Mouse (Mus musculus): ENCODE data around the gene Olfr97. TPM values are rescaled to one million over a fixed set of nuclear protein-coding genes. Genes with fewer than 3 reads are reported as not detected.

The Olfr97 gene
- polyA plus RNA-seq, 1 experiment from 2014 or later, result not detected

- no peak for ATAC-seq (ENCODE audit: insufficient number of reproducible peaks, low FRiP score, low TSS enrichment, low read depth)
- no peak overlapping the region for H3K4me2 ChIP-seq (ENCODE audit: low read depth, severe bottlenecking)
Measured at GRCm38 (mm10) chr17:37190711-37191110, 46.4 kb downstream of the Olfr97 start.

GRCm38 (mm10) chr17:37185474-37185873, 51.7 kb downstream of the Olfr97 start:
- DNase-seq (ENCODE audit: low spot score) (no peak), ATAC-seq (ENCODE audit: insufficient number of reproducible peaks, low FRiP score, low TSS enrichment, low read depth) (no peak)
- H3K9me3 ChIP-seq (ENCODE audit: control insufficient read depth, low read length), result no peaks in the 10 kb centered on the region
- no peaks in the 10 kb centered on the region for H3K36me3 ChIP-seq (ENCODE audit: control insufficient read depth, insufficient read depth, low read length)
- H3K4me3 ChIP-seq (ENCODE audit: low read depth, low read length), result no peak overlapping the region
- no peak overlapping the region for H3K9ac ChIP-seq (ENCODE audit: low read length)
- WGBS, result 45% methylated on average over 6 of the region's 6 CpGs
- no peaks in the 10 kb centered on the region for H3K27me3 ChIP-seq (ENCODE audit: control insufficient read depth, insufficient read depth, low read length)
- no peak overlapping the region for H3K4me2 ChIP-seq (ENCODE audit: low read depth, severe bottlenecking)
- H3K27ac ChIP-seq (replicated peaks; ENCODE audit: low read depth, low read length), result no peak overlapping the region
- no peaks in the 10 kb centered on the region for H3K4me1 ChIP-seq (ENCODE audit: control insufficient read depth, insufficient read depth, low read length)

More at GRCm38 (mm10) chr17:37190711-37191110, 46.4 kb downstream of the Olfr97 start:
- Histone ChIP-seq H3K9me3 (ENCODE audit: control insufficient read depth, low read length) (no peaks in the 10 kb centered on the region), H3K27me3 (ENCODE audit: control insufficient read depth, insufficient read depth, low read length) (no peaks in the 10 kb centered on the region), H3K4me3 (ENCODE audit: low read depth, low read length) (no peak overlapping the region), H3K9ac (ENCODE audit: low read length) (no peak overlapping the region), H3K27ac (replicated peaks; ENCODE audit: low read depth, low read length) (no peak overlapping the region), H3K36me3 (ENCODE audit: control insufficient read depth, insufficient read depth, low read length) (no peaks in the 10 kb centered on the region), H3K4me1 (ENCODE audit: control insufficient read depth, insufficient read depth, low read length) (no peaks in the 10 kb centered on the region)
- 49% methylated on average over 2 of the region's 2 CpGs for WGBS
- no peak for DNase-seq (ENCODE audit: low spot score)

Other genes with a start within 250 kb of the Olfr97 start
- 0.49 and 0.65 TPM in 2 replicates for gene H2-M5, start 247.8 kb downstream of the Olfr97 start, polyA plus RNA-seq (2014; fragmentation: Nextera tagmentation; extraction: Ambion mirVana)
- 101 and 106 TPM in 2 replicates for gene Zfp57, start 236.2 kb downstream of the Olfr97 start, polyA plus RNA-seq (2014; fragmentation: Nextera tagmentation; extraction: Ambion mirVana)
- gene Mog, start 213.9 kb downstream of the Olfr97 start, polyA plus RNA-seq (2014; fragmentation: Nextera tagmentation; extraction: Ambion mirVana), result 0.25 and 0.26 TPM in 2 replicates
- 7.9 and 9.7 TPM in 2 replicates for gene Gabbr1, start 191.4 kb downstream of the Olfr97 start, polyA plus RNA-seq (2014; fragmentation: Nextera tagmentation; extraction: Ambion mirVana)
- 0.09 TPM in 1 of 2 replicates, not detected in the other for gene Olfr90, start 148.8 kb downstream of the Olfr97 start, polyA plus RNA-seq (2014; fragmentation: Nextera tagmentation; extraction: Ambion mirVana)
- 0.14 TPM in 1 of 2 replicates, not detected in the other for gene Olfr91, start 139.1 kb downstream of the Olfr97 start, polyA plus RNA-seq (2014; fragmentation: Nextera tagmentation; extraction: Ambion mirVana)
- gene Olfr92, start 117.2 kb downstream of the Olfr97 start, polyA plus RNA-seq (2014; fragmentation: Nextera tagmentation; extraction: Ambion mirVana), result not detected in 2 replicates
- not detected in 2 replicates for gene Olfr93, start 75.8 kb downstream of the Olfr97 start, polyA plus RNA-seq (2014; fragmentation: Nextera tagmentation; extraction: Ambion mirVana)
- not detected in 2 replicates for gene Ubd, start 43.4 kb downstream of the Olfr97 start, polyA plus RNA-seq (2014; fragmentation: Nextera tagmentation; extraction: Ambion mirVana)
- gene Olfr94, start 36.3 kb downstream of the Olfr97 start, polyA plus RNA-seq (2014; fragmentation: Nextera tagmentation; extraction: Ambion mirVana), result not detected in 2 replicates
- gene Olfr95, start 24.2 kb downstream of the Olfr97 start, polyA plus RNA-seq (2014; fragmentation: Nextera tagmentation; extraction: Ambion mirVana), result not detected in 2 replicates
- gene Olfr96, start 17.2 kb downstream of the Olfr97 start, polyA plus RNA-seq (2014; fragmentation: Nextera tagmentation; extraction: Ambion mirVana), result not detected in 2 replicates
- not detected in 2 replicates for gene Olfr98, start 26.4 kb upstream of the Olfr97 start, polyA plus RNA-seq (2014; fragmentation: Nextera tagmentation; extraction: Ambion mirVana)
- gene H2-M3, start 32.9 kb upstream of the Olfr97 start, polyA plus RNA-seq (2014; fragmentation: Nextera tagmentation; extraction: Ambion mirVana), result 0.95 and 1.3 TPM in 2 replicates
- gene Olfr99, start 46.1 kb upstream of the Olfr97 start, polyA plus RNA-seq (2014; fragmentation: Nextera tagmentation; extraction: Ambion mirVana), result not detected in 2 replicates
- gene Olfr101, start 67.0 kb upstream of the Olfr97 start, polyA plus RNA-seq (2014; fragmentation: Nextera tagmentation; extraction: Ambion mirVana), result not detected in 2 replicates
- gene Olfr102, start 79.7 kb upstream of the Olfr97 start, polyA plus RNA-seq (2014; fragmentation: Nextera tagmentation; extraction: Ambion mirVana), result not detected in 2 replicates
- not detected in 2 replicates for gene Olfr103, start 102.4 kb upstream of the Olfr97 start, polyA plus RNA-seq (2014; fragmentation: Nextera tagmentation; extraction: Ambion mirVana)
- gene Olfr104-ps, start 122.3 kb upstream of the Olfr97 start, polyA plus RNA-seq (2014; fragmentation: Nextera tagmentation; extraction: Ambion mirVana), result not detected in 2 replicates
- not detected in 2 replicates for gene Olfr105-ps, start 141.7 kb upstream of the Olfr97 start, polyA plus RNA-seq (2014; fragmentation: Nextera tagmentation; extraction: Ambion mirVana)
- not detected in 2 replicates for gene Olfr106-ps, start 153.1 kb upstream of the Olfr97 start, polyA plus RNA-seq (2014; fragmentation: Nextera tagmentation; extraction: Ambion mirVana)
- not detected in 2 replicates for gene Olfr107, start 161.9 kb upstream of the Olfr97 start, polyA plus RNA-seq (2014; fragmentation: Nextera tagmentation; extraction: Ambion mirVana)
- not detected in 2 replicates for gene Olfr108, start 208.2 kb upstream of the Olfr97 start, polyA plus RNA-seq (2014; fragmentation: Nextera tagmentation; extraction: Ambion mirVana)
- not detected in 2 replicates for gene Olfr109, start 221.6 kb upstream of the Olfr97 start, polyA plus RNA-seq (2014; fragmentation: Nextera tagmentation; extraction: Ambion mirVana)
- not detected in 2 replicates for gene H2-M2, start 246.2 kb upstream of the Olfr97 start, polyA plus RNA-seq (2014; fragmentation: Nextera tagmentation; extraction: Ambion mirVana)

Measured in limb, embryonic 11.5 days (tissue).